Mouse (Mus musculus): ENCODE data around the gene Tmed4. TPM values are rescaled to one million over a fixed set of nuclear protein-coding genes. Genes with fewer than 3 reads are reported as not detected.

Tmed4 gene
- total RNA-seq (2021): 100 to 1,000 TPM in 1 of 2 experiments, 10 to 100 TPM in 1; 98.7 to 104 TPM
- long read RNA-seq, experiment 1, transcript Tmed4-202 (4 exons, 886 nt): minor isoform, 15 of 88 reads
- long read RNA-seq, experiment 1, transcript Tmed4-201 (5 exons, 2,003 nt): major isoform, 64 of 88 reads
- long read RNA-seq, experiment 1, partial matches to known transcripts: 1 of 88 reads
- long read RNA-seq, experiment 1, other reads (novel, unspliced or antisense): 8 of 88 reads
- long read RNA-seq, experiment 2, transcript Tmed4-202 (4 exons, 886 nt): minor isoform, 19 of 128 reads
- long read RNA-seq, experiment 2, transcript Tmed4-201 (5 exons, 2,003 nt): major isoform, 103 of 128 reads
- long read RNA-seq, experiment 2, partial matches to known transcripts: 0 of 128 reads
- long read RNA-seq, experiment 2, other reads (novel, unspliced or antisense): 6 of 128 reads

- DNase-seq (ENCODE audit: low spot score in 2 of 2): peak; percentile 98
- H3K4me3 ChIP-seq: peak within 1 kb of the TSS; percentile 94
- peak; percentile 84 for TF ChIP-seq CTCF (conservative IDR thresholded peaks at IDR 0.05)
- peak within 1 kb of the TSS; percentile 89 for H3K27ac ChIP-seq
Observed at GRCm38 (mm10) chr11:6274387-6275093, at the start of gene Tmed4. Gene Tmed4 (minus strand): TSS chr11:6274870.

DNA sequence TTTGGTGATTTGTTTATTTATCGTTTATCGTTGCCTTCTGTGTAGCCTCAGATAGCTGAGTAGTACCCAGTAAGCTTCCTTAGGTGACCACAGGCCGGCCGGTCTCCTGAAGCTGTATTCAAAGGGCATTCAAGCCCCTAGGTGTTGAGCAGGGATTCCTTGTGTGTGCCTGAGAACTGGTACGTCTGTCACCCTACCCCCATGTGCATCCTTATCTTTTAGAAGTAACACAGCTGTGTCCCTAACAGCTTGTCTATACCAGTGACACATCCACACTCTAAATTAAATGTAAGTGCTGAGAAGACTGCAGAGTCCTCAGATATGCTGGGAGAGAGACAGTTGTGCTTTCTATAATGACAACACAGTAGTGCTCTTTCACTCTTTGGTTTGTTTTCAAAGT is 48.7 kb upstream of the Tmed4 start:
- Histone ChIP-seq H3K4me3 (no peak overlapping the region), H3K27ac (no peak overlapping the region)
- no peak for TF ChIP-seq CTCF (conservative IDR thresholded peaks at IDR 0.05)
- DNase-seq (ENCODE audit: low spot score in 2 of 2): no peak

- TF ChIP-seq CTCF (conservative IDR thresholded peaks at IDR 0.05): no peak
- DNase-seq (ENCODE audit: low spot score in 2 of 2): no peak
- Histone ChIP-seq H3K4me3 (no peak overlapping the region), H3K27ac (no peak overlapping the region)
Observed at GRCm38 (mm10) chr11:6322086-6322485, 47.4 kb upstream of the Tmed4 start.

DNA sequence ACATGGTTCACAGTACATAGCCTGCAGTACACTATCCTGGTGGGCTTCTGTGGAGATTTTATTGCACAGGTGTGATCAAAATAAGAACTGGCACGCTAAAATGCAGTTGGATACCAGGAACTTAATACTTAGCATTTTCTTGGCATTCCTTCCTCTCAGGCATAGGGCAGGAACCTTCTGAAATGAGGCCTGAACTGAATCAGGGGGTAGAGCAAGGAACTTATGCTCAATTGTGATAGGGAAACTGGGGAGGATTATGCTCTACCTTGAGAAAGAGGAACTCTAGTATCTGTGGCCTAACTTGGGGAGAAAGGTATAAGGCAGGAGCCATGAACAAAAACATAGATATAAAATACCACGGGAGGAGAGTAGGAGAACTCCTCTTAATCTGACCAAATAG is 44.7 kb upstream of the Tmed4 start:
- TF ChIP-seq CTCF (conservative IDR thresholded peaks at IDR 0.05): no peak
- Histone ChIP-seq H3K27ac (no peak overlapping the region), H3K4me3 (no peak overlapping the region)
- DNase-seq (ENCODE audit: low spot score in 2 of 2): no peak

GRCm38 (mm10) chr11:6318559-6318958 is 43.9 kb upstream of the Tmed4 start:
- Histone ChIP-seq H3K4me3 (no peak overlapping the region), H3K27ac (no peak overlapping the region)
- TF ChIP-seq CTCF (conservative IDR thresholded peaks at IDR 0.05): no peak
- DNase-seq (ENCODE audit: low spot score in 2 of 2): no peak

- DNase-seq (ENCODE audit: low spot score in 2 of 2): no peak
- no peak for TF ChIP-seq CTCF (conservative IDR thresholded peaks at IDR 0.05)
- Histone ChIP-seq H3K4me3 (no peak overlapping the region), H3K27ac (no peak overlapping the region)
Observed at GRCm38 (mm10) chr11:6316821-6317220, 42.2 kb upstream of the Tmed4 start.

DNA sequence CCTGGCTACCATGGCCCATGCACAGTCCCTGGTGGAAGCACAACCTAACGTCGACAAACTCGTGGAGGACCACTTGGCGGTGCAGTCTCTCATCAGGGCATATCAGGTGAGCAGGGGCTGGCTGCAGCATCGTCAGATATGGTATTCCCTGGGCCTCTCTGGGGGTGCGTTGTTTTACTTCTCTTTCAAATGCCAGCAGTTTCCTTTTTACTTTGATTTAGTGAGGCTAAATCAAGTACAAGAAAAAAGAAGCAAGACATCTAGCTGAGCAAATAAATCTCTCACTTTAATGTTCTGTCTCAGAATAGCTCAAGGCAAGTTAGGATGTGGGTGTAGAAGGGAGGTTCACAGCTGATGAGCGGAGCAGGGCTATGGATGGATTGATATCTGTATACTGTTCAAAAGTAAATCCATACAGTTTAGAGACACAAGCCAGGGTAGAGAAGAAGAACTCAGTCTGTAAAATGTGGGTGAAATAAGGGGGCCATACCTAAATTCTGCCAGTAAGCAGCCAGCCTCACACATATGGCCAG is 39.3 kb upstream of the Tmed4 start:
- no peak overlapping the region for H3K27ac ChIP-seq
- no peak for DNase-seq (ENCODE audit: low spot score in 2 of 2)
- no peak overlapping the region for H3K4me3 ChIP-seq
- TF ChIP-seq CTCF (conservative IDR thresholded peaks at IDR 0.05): no peak

DNA sequence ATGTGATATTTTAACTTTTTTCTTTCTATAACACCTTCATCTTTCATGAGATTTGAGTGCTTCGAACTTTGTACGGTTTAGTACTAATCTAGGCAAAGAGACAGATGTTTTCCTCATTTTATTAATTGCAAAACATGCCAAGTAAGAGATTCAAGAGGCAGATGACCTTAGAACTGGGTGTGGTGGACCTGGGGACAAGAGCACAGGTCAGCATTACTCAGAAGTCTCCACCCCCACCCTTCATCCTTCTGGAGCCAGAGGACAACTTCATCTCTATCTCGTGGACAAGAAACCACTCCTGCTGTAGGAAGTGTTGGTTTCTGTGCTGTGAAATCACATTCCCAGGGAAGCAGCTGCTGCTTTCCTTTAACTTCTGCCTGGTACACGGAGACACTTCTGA is 33.5 kb upstream of the Tmed4 start:
- DNase-seq (ENCODE audit: low spot score in 2 of 2): no peak
- TF ChIP-seq CTCF (conservative IDR thresholded peaks at IDR 0.05): no peak
- Histone ChIP-seq H3K4me3 (no peak overlapping the region), H3K27ac (no peak overlapping the region)

- no peak for TF ChIP-seq CTCF (conservative IDR thresholded peaks at IDR 0.05)
- Histone ChIP-seq H3K27ac (no peak overlapping the region), H3K4me3 (no peak overlapping the region)
- no peak for DNase-seq (ENCODE audit: low spot score in 2 of 2)
Observed at GRCm38 (mm10) chr11:6305943-6306430, 31.3 kb upstream of the Tmed4 start.

- Histone ChIP-seq H3K4me3 (no peak overlapping the region), H3K27ac (no peak overlapping the region)
- no peak for TF ChIP-seq CTCF (conservative IDR thresholded peaks at IDR 0.05)
- no peak for DNase-seq (ENCODE audit: low spot score in 2 of 2)
Observed at GRCm38 (mm10) chr11:6302793-6303192, 28.1 kb upstream of the Tmed4 start.

DNA sequence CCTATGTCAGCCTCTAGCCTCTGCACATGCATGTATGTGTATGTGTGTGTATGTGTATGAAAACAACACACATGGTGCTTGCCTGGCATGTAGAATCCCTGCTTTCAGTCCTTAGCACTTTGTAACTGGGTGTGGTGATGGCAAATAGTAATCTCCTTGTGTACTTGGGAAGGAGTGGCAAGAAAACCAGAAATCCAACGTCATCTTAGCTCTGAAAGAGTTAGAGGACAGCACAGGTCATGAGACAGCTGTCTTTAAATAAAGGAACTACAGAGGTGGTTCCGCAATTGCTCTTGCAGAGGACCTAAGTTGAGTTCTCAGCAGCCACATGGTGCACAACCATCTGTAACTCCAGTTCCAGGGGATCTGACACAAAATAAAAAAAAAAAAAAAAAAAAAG is 24.8 kb upstream of the Tmed4 start:
- no peak overlapping the region for H3K4me3 ChIP-seq
- no peak overlapping the region for H3K27ac ChIP-seq
- DNase-seq (ENCODE audit: low spot score in 2 of 2): no peak
- no peak for TF ChIP-seq CTCF (conservative IDR thresholded peaks at IDR 0.05)

DNA sequence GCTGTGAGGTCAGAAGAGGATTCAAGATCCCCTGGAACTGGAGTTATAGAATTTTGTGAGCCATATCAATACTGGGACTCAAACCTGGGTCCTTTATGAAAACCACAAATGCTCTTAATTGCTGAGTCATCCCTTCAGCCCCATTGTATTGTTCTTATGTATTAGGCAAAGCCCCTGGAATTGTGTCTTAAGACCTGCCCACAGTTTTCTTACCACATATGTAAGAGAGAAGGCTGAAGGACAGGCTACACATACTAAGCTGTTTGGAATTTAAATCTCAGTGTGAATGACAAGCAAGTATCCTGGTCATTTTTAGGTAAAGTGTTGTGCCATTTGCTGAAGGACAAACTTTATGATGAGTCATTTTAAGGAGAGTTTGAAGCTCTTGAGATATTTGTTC is 21.4 kb upstream of the Tmed4 start:
- no peak for TF ChIP-seq CTCF (conservative IDR thresholded peaks at IDR 0.05)
- no peak overlapping the region for H3K27ac ChIP-seq
- no peak overlapping the region for H3K4me3 ChIP-seq
- DNase-seq (ENCODE audit: low spot score in 2 of 2): no peak

GRCm38 (mm10) chr11:6294632-6295031 is 20.0 kb upstream of the Tmed4 start:
- TF ChIP-seq CTCF (conservative IDR thresholded peaks at IDR 0.05): no peak
- H3K27ac ChIP-seq: no peak overlapping the region
- no peak overlapping the region for H3K4me3 ChIP-seq
- DNase-seq (ENCODE audit: low spot score in 2 of 2): no peak
